Mouse (Mus musculus) T-helper 1 cell (primary cell): Measurements from ENCODE around the gene Jade2.

Experiments used
- in situ Hi-C: fragments of 300-600 bp; cut with MboI, MseI; formaldehyde crosslinking; loops from one replicate; pipeline ENCODE4 v1.15.1; 2025; ENCODE audit warnings: high pct_unique_total_duplicates

The Jade2 gene

DNA sequence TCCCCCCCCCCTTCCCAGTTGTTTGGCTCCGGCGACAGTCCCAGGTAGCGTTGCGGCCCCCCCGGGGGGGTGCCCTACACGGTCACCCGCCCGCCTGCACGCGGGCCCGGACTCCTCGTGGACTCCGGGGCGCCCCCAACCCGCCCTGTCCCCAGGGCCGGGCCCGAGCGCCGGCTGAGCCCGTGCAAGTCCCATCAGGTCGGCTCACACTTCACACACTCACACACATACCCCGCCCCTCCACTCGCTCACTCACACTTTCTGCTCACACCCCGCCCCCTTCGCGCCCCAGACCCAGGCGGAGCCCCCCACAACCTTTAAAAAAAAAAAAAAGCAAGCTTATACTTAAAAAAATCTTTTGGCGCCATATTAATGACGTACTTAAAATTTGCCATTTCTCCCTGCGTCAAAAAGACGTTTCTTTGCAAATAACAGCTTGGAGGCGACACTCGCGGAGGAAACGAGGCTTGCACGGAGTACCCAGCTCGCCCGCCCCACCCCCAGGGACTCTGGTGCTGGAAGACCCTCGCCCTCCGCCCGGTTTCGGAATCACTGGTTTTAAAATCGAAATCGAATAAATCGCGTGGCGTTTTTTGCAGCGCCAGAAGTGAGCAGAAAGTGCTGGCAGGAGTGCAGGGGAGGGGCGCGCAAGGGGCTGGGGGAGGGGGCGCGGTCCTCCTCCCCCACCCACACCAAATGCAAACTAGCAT lies 520 bp upstream of the Jade2 start:
- in situ Hi-C loops: no loop called here

DNA sequence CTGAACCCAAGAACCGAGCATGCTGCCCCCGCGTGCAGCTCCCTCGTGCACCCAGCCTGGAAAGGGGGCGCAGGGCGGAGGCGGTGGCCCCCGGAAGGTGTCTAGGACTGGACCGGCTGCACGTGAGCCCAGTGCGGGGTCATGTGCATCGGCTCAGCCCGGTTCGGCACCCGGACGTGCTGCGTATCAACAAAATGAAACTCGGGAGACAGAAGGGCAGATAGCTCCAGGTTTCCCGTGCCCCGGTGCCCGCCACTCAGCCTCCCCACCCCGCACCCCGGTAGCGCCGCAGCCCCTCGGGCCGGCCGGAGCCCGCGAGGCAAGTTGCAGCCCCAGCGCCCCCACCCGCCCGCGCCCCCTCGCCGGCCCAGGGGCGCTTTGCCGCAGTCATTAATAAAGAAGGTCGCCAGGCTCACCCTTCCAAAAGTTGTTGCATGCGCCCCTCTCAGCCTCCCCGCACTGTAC lies 805 bp downstream of the Jade2 start:
- in situ Hi-C loops: no loop called here

DNA sequence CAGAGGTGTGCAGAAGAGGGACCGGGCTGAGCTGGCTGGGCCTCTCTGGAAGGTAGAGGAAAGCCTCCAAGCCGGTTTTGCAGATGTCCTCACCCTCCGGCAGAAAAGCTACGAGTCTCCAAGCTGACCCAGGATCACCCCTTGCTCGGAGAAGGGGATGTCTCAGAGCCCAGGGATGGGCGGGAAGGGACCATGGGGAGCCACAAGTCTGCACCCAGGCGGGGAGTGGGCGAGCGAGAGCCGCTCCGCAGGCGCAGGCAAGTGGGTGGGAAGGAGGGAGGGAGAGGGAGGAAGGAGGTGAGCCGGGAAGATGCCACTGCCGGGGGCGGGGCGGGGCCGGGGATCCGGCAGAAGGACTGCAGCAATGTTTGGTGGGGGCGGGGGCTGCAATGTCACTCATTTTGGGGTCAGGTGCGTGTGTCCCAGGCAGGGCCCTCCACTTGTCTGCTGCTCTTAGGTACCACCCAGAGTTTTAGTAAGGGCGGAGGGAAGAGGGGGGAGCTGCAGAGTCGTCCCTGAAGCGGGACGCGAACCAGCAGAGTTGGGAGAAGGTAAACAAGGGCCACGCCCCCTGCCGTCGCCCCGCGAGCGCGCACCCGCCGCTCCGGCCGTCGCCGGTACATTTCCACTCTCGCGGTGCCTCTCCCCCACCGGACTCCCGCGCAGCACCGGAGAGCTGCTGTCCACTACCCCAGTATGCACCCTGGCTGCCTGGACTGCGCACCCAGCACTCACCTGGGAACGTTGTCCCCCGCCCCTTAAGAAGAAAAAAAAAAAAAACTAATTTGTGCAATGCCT lies 1.4 kb downstream of the Jade2 start:
- in situ Hi-C loops: no loop called here

DNA sequence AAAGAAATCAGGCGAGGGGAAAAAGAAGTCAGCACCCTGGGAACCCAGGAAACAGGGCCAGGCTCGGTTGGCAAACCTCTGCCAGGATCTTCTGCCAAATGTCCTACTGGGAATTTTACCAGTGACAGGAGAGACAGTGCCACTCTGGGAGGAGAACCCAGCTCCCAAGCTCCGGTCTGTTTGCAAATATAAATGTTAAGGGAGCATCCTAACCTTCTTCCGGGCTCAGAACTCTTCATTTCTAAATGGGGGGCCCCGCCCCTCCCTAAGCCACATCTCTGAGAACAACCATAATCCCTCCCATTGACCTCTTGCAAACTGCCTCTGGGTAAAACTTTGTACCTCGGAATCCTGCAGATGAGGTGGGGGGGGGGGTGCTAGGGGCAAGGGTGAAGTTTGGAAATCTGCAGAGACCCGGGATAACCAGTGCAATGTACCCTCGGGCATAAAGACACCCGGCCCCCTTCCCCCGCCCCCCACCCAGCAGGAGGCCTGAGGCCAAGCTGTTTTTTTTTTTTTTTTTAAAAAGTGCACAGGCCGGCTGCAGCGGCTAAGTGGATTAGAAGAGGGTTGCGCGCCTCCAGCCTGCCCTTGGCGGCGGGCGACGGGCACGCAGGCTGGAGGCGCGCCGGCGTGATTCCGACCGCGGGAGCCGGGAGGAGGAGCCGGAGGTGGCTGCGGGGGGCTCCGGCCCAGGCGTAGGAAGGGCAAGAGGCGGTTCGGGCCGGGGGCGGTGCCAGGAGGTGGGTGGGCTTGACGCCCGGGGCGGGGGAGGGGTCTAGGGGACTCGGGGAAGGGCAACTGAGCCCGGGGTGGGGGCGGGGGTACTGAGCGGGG lies 2.3 kb downstream of the Jade2 start:
- in situ Hi-C loops: no loop called here

DNA sequence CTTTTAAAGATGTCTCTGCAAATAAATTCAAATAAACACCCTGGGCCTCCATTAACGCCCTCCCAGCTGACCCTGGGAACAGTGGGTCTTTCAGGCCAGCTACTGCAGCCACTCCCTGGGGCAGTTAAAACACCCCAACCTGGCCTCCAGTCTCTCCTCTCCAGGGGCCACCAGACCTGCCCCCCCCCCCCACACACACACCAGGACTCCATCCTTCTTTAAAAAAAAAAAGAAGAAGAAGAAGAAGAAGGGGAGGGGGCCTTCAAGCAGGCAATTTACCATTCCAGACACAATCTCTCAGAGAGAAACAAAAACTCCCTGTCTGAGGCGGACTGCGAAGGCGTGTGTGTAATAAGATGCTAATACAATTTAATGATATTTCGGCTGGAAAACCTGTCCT lies 4.9 kb downstream of the Jade2 start:
- in situ Hi-C loops: no loop called here

DNA sequence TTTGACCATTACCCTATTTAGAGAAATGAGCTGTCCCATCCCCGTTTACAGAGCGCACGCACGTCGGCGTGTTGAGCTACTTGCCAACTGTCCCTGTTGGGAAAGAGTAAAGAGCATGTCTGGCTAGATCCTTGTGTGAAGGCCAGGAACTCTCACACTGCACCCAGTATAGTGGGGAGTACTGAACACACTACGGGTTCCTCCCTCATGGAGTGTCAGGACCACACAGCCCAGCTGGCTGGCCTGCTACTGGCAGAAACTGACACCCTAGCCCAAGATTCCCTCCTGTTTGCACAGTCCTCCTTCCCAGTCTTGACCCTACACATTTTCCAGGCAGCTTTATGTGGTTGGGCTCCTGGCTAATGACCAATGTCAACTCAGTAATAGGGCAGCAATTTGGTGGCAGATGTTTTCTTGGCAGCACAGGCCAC lies 5.3 kb downstream of the Jade2 start:
- in situ Hi-C loops: no loop called here

DNA sequence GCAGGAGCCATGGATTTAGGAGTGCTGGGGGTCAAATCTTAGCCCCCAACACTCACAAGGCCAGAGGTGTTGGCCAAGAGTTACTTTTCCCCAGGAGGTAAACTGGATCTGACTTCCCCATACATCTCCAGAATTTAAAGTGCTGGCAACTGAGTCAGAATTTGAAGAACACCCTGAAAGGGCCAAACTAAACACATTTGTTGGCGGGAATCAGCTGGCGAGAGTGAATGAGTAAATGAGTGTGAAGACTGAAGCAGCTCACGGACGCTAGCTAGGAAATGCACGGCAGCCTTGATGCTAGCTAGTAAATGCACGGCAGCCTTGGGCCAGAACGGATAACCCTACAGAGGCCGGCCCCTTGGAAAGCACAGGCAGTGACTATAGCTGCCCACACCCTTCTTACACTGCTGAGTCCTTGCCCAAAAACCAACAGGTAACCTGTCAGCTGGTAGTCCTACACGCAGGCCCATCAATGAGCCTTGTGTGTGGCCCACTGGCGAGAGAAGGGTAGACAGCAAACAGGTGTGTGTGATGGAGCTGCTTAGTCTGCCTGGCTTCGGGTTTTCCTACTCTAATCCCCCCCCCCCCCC lies 6.6 kb downstream of the Jade2 start:
- in situ Hi-C loops: no loop called here

DNA sequence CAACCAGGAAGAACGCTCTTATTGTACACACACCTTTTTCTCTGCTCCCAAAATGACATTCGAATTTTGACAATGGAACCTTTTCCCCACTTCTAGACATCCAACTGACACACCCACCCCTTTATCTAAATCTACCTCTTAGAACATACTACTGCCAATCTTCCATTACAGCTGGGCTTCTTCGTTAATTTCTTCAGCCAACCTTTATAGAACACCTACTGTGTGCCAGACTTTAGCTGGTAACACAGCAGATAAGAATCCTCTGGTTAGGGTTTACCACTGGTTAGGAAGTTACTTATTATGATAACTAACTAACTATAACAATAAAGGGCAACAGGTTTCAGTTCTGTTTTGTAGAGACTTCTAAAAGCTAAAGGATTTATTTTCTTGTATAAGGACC lies 9.1 kb downstream of the Jade2 start:
- in situ Hi-C loops: no loop called here

DNA sequence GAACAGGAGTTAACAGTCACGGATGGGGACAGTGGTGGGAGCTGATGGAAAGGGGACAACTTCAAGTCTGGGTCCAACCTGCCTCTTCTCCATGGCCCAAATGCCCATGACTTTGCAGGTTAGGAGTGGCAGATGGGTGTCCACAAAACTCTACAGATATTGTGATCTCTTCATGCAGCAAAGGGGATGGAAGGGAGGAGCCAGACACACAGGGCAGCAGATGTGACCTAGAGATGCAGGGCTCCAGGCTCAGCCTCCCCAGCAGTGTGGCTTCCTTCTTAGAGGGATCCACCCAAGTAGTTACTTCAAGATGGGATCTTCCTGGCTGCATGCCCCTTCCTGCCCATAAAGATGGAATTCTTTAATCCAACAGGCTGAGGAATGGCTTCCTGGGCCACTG lies 9.6 kb downstream of the Jade2 start:
- in situ Hi-C loops: no loop called here

DNA sequence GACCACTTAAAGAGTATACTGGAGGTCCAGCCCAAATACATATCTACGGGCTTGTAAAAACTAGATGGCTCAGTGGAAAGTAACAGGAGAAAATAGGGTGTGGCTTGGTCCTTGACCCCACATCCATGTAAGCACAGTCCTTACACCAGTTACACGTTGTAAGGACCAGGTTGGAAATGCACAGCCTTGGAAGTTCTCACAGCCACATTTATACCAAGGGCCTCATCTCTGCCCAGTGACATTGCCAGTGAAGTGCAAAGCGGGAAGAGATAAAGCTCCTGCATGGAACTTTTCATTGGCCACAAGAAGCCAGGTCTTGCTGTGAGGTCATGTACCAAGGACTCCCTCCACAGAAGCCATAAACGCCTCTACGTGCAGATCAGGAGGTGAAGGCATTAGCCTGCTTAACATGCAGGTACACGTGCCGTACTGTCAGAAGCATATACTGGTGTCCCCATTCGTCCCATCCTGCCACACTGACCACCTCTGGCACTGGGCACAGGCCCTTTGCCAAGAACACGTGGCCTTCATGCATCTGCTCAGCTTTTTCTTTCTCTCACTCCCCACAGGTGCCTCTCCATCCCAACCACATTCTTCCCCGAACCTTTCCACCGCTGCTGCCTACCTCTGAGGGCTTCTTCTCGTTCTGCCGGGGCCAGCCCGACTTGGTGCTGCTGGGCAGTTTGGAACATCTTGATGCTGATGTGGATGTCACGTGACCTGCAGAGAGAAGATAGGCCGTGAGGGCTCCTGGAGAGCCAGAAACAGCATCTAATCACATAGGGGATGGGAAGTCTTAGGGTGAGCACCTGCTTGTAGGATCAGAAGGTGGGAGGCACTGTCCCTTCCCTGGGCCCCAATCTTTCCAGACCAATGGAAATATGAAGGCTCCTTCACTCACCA lies 11.2 kb downstream of the Jade2 start:
- in situ Hi-C loops: no loop called here

DNA sequence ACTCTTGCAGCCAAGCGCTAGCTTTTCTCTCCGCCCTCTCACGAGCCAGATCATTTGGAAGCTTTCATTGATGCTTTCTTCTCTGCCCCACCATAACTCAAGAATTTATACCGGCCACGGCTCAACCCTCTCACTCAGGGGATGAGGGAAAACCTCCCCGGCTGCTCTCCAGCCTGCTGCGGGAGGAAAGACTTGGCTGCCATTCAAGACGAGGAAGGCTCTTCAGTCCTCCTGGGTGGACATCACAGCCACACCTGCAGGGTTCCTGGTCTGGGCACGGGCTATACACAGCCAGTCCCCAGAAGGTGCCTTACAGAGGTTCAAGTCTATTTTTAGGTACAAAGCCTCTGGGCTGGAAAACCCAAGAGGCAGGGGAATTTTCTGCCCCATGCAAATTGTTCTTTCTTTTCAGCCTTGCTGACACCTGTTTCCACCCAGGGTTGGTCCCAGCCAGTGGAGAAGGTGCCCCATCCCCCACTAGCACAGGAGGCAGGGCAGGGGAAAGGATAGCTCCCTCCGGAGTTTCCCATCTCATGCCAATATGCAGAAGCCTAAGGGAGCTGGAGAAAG lies 12.8 kb downstream of the Jade2 start:
- in situ Hi-C loops: no loop called here

DNA sequence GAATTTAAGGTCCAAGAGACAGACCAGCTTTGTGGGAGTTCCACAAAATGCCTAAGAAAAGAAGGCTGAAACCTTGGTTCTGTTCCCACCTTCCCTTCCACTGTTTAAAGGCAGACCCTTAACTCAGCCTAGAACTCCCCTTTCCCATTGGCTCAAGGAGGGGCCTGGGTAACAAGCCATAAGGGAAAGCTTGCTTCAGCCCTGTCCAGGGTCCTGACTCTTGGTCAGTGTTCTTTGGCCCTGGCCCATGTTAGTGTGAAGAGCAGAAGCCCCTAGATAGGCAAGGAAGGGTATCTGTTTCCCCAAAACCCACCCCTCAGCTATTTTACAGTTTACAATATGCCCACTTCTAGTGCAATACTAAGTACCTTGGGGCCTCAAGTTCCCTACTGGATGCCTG lies 13.6 kb downstream of the Jade2 start:
- in situ Hi-C loops: no loop called here

DNA sequence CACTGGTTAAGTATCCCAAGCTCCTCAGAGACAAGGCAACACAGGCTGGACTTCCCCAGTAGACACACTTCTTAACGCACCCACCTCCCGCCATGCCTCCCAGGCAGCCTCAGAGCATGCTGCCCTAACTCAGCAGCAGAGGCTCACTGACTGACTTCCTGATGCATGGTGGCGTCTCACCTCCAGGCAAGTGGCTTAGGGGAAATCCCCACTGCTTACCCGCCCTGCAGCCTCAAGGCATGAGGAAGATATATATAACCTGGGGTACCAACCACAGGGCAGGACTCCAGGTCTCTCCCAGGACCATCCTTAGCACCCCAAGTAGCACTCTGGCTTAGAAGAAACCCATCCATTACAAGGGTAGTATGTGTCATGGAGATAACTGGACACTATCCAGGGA lies 14.3 kb downstream of the Jade2 start:
- in situ Hi-C loops: no loop called here

DNA sequence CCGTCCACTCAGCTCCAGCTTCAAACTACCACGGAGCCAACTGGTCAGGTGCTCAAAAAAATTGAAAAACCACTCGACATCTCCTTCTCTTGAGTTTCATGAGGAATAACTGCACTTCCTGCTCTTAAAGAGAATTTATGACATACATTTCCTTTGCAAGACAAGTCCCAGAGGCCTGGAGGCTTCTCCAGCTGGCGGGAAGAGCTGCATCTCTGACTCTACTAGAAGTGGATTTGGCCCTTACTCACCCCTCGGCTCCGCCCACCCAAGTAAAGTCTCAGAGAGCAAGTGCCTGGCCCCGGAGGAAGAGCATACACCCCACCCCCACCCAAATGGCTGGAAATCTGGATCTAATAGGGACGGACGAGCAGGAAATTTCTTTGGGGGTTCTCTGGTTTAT lies 16.3 kb downstream of the Jade2 start:
- in situ Hi-C loops: no loop called here

DNA sequence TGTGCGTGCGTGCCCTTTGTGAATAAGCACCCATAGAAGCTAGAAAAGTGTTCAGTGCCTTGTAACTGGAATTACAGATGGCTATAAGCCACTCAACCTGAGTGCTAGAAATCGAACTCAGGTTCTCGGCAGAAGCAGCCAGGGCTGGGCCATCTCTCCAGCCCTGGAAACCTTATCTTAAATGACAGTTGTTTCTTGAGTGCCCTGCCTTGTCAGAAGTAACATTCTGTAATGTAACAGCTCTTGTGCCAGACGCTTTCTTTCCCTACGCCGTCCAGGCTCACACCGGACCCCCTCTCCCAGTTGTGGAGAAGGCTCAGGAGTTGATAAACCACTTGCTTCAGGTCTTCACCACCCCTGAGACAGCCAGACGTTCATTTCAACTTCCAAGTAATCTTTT lies 16.8 kb downstream of the Jade2 start:
- in situ Hi-C loops: no loop called here

DNA sequence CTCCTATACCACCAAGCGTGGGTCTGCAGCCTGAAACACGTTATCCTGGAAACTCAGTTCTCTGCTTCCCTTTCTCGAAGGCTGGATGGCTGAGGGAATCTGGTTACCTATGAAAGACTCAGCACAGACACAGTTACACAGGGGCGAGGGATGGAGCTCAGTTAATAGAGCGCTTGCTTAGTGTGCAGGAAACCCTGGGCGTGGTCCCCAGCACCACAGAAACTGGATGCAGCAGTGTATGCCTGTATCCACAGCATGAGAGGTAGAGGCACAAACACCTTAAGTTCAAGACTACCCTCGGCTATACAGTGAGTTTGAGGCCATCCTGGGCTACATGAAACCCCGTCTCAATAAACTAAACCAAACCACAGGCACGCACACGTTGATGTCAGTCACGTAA lies 17.5 kb downstream of the Jade2 start:
- in situ Hi-C loops: no loop called here

DNA sequence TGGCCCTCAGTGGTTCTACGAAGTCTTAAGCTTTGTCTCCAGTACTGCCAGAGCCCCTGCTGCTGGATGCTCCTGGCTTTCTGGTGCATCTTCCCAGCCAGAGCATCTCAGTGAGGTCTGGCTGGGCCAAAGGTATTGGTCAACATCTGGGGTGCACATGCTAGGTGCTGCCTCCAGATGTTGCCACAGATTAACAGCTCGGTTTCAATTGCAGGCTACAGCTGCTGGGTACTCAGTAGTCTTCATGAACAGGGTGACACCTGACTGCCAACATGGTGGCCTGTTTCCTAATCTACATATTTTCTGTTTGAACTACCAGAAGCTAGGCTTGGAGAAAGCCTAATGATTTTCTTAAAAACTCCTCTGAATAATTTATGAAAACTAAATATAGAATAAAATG lies 18.3 kb downstream of the Jade2 start:
- in situ Hi-C loops: no loop called here

DNA sequence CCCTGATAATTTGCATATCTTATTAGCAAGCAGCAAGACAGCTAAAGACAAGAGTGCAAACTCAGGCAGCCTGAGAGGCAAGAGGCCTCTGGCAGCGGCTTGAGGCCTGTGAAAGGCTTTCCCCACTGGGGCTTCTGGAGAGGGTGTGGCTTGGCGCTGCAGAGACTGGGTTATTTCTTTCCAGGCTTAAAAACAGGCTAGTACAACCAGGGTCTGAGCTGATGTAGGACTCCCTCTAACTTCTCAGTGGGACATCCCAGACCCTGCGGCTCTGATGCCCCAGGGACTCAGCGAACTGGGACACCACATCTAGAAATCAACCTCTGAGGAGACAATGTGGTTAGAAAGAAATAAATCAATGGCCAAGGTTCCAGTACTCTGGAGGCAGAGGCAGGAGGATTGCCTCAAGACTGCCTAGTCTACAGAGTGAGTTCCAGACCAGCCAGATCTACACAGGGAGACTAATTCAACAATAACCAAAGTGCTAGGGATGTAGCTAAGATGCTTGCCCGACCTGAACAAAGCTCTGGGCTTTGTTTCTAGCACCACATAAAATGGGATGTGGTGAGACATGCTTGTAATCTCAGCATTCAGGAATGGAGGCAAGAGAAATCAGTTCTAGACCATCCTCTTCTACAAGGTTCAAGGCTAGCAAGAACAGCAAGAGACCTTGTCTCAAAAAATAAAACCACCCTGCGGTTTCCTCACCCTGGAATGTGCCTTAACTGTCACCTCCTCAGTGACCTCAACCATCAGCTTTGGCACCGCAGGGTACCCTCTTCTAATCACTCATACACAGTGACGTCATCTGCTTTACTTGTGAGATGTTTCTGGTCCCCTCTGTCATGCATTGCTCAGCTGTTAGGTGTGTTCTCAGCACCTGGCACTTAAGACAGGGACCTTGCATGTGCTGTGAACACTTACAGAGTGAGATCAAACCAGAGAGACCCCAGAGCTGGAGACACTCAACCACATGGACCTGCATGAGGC lies 20.0 kb downstream of the Jade2 start:
- in situ Hi-C loops: no loop called here

DNA sequence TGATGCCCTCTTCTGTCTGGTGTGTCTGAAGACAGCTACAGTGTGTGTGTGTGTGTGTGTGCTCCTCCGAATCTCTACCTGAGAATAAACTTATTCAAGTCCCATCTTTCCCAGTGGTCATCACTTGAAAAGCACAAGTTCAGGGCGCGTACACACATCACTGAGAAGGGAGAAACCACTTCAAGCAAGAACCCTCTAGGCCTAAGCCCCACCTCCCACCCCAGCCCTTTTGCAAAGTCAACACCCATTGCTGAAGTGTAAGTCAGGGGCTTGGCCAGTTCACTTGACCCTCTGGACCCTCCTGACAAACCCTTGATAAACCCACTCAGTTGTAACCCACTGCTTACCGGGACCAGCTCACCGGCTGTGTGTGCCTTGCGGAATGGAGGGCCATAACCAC lies 20.9 kb downstream of the Jade2 start:
- in situ Hi-C loops: no loop called here
